Mouse (Mus musculus) hindbrain, embryonic 13.5 days (tissue): ENCODE measurements around the gene Cisd1. TPM values are rescaled to one million over a fixed set of nuclear protein-coding genes. Genes with fewer than 3 reads are reported as not detected.

Experiments
- ATAC-seq: fragments of 200-750 bp; cut with Nextera tagmentation; 2 replicates; pipeline ENCODE4 v1.8.0; 2017; ENCODE audit warnings: moderate TSS enrichment; ENCODE audit not compliant: low FRiP score
- H3K27ac ChIP-seq: fragments of 300-500 bp; sonication (generic); 2 replicates; pipeline ENCODE4 v1.5.1; 2015; ENCODE audit warnings: inconsistent platforms, mild to moderate bottlenecking, moderate library complexity
- H3K27me3 ChIP-seq: fragments of 300-500 bp; sonication (generic); 2 replicates; pipeline ENCODE4 v1.6.1; 2015; ENCODE audit warnings: mild to moderate bottlenecking, inconsistent platforms
- H3K36me3 ChIP-seq: fragments of 300-500 bp; sonication (generic); 2 replicates; pipeline ENCODE4 v1.6.1; 2015; ENCODE audit warnings: mild to moderate bottlenecking, inconsistent platforms
- H3K4me1 ChIP-seq: fragments of 300-500 bp; sonication (generic); replicated peaks from 2 replicates; pipeline ENCODE4 v1.6.1; 2015; ENCODE audit warnings: inconsistent platforms
- H3K4me2 ChIP-seq: fragments of 300-500 bp; sonication (generic); 2 replicates; pipeline ENCODE4 v1.6.1; 2015; ENCODE audit warnings: inconsistent platforms, mild to moderate bottlenecking, moderate library complexity
- H3K4me3 ChIP-seq: fragments of 300-500 bp; sonication (generic); 2 replicates; pipeline ENCODE4 v1.5.1; 2015; ENCODE audit warnings: mild to moderate bottlenecking, inconsistent platforms
- H3K9ac ChIP-seq: fragments of 300-500 bp; sonication (generic); 2 replicates; pipeline ENCODE4 v1.6.1; 2015; ENCODE audit warnings: mild to moderate bottlenecking, inconsistent platforms
- H3K9me3 ChIP-seq: fragments of 300-500 bp; sonication (generic); 2 replicates; pipeline ENCODE4 v1.6.1; 2016; ENCODE audit warnings: inconsistent platforms
- WGBS: fragments of 180-500 bp; shearing (Covaris S2); methylation state at CpG from one replicate; pipeline ENCODE4 v1.1.7; 2015; 5-methylcytosine and 5-hydroxymethylcytosine counted together
- polyA plus RNA-seq: library from polyadenylated mRNA; unstranded; fragments of >200 nt; fragmentation: Nextera tagmentation; extraction: Ambion mirVana; gene quantifications from 2 replicates; pipeline ENCODE4 v1.2.1, GENCODE M21; 2015

The Cisd1 gene
- polyA plus RNA-seq, 1 experiment from 2014 or later = 266 TPM

DNA sequence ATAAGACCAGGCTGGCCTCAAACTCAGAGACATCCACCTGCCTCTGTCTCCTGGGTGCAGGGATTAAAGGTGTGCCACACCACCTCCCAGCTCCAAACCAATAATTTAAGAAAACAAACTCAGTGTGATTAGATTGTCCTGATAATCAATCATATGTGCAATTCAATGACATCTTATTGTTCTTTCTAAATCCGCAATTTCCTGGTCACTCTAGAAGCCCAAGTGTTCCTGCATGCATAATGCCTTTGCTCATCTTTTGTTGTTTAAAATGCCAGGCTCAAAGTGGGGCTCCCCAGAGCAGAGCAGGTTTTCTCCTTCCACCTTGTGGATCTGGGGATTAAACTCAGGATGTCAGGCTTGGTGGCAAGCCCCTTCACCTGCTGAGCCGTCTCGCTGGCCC, 34.5 kb downstream of the Cisd1 start:
- H3K27me3 ChIP-seq = no peaks in the 10 kb centered on the region
- H3K9ac ChIP-seq = no peak overlapping the region
- no peak overlapping the region for H3K27ac ChIP-seq
- no peak overlapping the region for H3K4me2 ChIP-seq
- ATAC-seq = no peak
- WGBS = 44% methylated on average over 3 of the region's 3 CpGs
- no peaks in the 10 kb centered on the region for H3K9me3 ChIP-seq
- H3K36me3 ChIP-seq = no peaks in the 10 kb centered on the region
- no peak overlapping the region for H3K4me3 ChIP-seq
- H3K4me1 ChIP-seq = 0 out of 2 replicates have a peak, but pooled peaks cover 3% of the 10 kb centered on the region

DNA sequence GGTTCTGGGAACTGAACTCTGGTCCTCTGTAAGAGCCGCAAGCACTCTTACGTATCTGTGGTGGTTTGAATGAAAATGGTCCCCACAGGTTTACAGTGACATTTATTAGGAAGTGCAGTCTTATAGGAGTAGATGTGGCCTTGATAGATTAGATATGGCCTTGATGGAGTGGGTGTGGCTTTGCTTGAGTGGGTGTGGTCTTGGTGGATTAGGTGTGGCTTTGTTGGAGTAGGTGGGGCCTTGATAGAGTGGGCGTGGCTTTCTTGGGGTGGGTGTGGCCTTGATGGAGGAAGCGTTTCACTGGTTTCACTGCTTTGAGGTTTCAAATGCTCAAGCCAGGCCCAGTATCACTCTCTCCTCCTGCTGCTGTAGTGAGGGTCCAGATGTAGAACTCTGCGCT, 36.6 kb downstream of the Cisd1 start:
- no peaks in the 10 kb centered on the region for H3K36me3 ChIP-seq
- H3K9me3 ChIP-seq = no peaks in the 10 kb centered on the region
- H3K4me2 ChIP-seq = no peak overlapping the region
- no peaks in the 10 kb centered on the region for H3K27me3 ChIP-seq
- no peak overlapping the region for H3K27ac ChIP-seq
- no peak for ATAC-seq
- no peak overlapping the region for H3K9ac ChIP-seq
- 0 out of 2 replicates have a peak, but pooled peaks cover 3% of the 10 kb centered on the region for H3K4me1 ChIP-seq
- no peak overlapping the region for H3K4me3 ChIP-seq
- WGBS = 93% methylated on average over 5 of the region's 5 CpGs

DNA sequence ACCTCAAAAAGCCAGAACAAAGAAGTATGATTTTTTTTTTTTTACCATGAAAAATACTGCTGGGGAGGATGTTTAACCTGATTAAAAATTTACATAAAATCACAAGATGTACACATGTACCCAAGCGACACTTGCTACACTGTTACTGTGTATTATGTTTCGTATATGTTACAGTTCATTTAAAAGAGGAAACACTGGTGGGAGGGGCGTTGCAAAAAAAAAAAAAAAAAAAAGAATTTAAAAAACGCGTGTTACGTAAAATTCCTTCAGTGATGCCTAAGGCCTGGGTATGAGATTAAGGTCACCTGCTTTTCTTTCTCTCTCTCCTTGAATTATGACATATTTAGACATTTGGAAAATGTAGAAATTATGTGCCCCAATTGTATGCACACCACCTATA, 38.0 kb downstream of the Cisd1 start:
- Histone ChIP-seq H3K4me3 (no peak overlapping the region), H3K27ac (no peak overlapping the region), H3K9ac (no peak overlapping the region), H3K4me1 (0 out of 2 replicates have a peak, but pooled peaks cover 3% of the 10 kb centered on the region), H3K27me3 (no peaks in the 10 kb centered on the region), H3K9me3 (no peaks in the 10 kb centered on the region), H3K36me3 (no peaks in the 10 kb centered on the region), H3K4me2 (peak overlapping the region; percentile 39)
- ATAC-seq = no peak
- WGBS = 79% methylated on average over 6 of the region's 6 CpGs

DNA sequence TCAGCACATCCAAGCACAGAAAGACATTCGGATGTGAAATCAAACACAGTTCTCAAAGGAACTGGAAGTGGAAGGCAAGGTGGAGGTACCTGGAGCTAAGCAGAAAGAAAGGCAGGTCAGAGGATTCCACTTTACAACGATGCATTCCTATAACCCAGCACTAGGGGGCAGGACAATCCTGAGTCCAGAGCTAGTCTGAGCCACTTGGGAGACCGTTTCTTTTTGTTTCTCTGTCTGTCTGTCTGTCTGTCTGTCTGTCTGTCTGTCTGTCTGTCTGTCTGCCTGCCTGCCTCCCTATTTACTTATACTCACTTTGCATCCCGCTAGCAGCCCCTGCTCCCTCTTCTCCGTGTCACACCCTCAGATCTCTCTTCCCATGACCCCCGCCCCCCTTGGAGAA, 38.6 kb downstream of the Cisd1 start:
- Histone ChIP-seq H3K27ac (no peak overlapping the region), H3K9me3 (no peaks in the 10 kb centered on the region), H3K4me3 (no peak overlapping the region), H3K27me3 (no peaks in the 10 kb centered on the region), H3K4me2 (peak overlapping the region; percentile 39), H3K36me3 (no peaks in the 10 kb centered on the region), H3K9ac (no peak overlapping the region), H3K4me1 (0 out of 2 replicates have a peak, but pooled peaks cover 3% of the 10 kb centered on the region)
- ATAC-seq = no peak
- WGBS = 27% methylated on average over 6 of the region's 6 CpGs

DNA sequence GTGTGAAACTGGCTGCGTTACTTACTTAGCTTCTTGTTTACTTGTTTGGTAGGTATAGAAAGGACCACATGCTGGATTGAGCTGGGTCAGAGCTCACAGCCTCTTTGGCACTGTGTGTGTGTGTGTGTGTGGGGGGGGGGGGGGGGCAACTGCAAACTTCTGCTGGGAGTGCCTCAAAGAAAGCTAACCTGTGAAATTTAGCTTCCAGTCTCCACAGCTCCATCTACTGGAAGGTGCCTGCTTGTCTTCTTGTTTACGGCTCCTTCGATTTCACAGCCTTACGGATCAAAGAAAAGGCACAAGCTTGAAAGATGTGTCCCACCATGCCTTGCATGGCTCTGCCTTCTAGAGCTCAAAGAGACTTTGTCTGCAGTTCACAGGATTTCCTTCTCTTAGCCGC, 42.3 kb downstream of the Cisd1 start:
- H3K36me3 ChIP-seq = no peaks in the 10 kb centered on the region
- no peak overlapping the region for H3K9ac ChIP-seq
- ATAC-seq = no peak
- no peaks in the 10 kb centered on the region for H3K9me3 ChIP-seq
- 31% methylated on average over 5 of the region's 5 CpGs for WGBS
- no peak overlapping the region for H3K4me2 ChIP-seq
- no peak overlapping the region for H3K4me3 ChIP-seq
- 0 out of 2 replicates have a peak, but pooled peaks cover 3% of the 10 kb centered on the region for H3K4me1 ChIP-seq
- H3K27ac ChIP-seq = no peak overlapping the region
- 0 out of 2 replicates have a peak, but pooled peaks cover 4% of the 10 kb centered on the region for H3K27me3 ChIP-seq

DNA sequence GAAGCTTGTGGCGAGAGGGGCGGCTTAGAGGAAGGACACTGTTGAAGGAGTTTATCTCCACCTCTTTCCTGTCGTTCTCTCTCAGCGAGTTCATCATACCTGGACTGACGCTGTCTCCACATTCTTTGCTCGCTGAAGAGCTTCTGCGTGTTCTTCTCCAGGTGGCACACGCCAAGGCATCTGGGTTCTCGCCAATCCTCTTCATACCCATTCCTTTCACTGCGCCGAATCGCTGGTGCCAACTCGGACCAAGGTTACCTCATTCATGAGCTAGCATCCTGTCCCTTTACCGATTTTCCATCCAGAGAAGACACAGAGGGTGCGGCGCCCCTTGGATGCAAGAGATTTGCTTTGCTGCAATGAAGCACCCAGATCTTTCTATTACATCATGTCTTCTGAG, 44.6 kb downstream of the Cisd1 start:
- WGBS = 82% methylated on average over 16 of the region's 16 CpGs
- H3K4me3 ChIP-seq = no peak overlapping the region
- H3K27me3 ChIP-seq = 0 out of 2 replicates have a peak, but pooled peaks cover 4% of the 10 kb centered on the region
- H3K36me3 ChIP-seq = no peaks in the 10 kb centered on the region
- H3K4me2 ChIP-seq = no peak overlapping the region
- H3K4me1 ChIP-seq = no peaks in the 10 kb centered on the region
- no peak overlapping the region for H3K9ac ChIP-seq
- no peak overlapping the region for H3K27ac ChIP-seq
- ATAC-seq = no peak
- H3K9me3 ChIP-seq = no peaks in the 10 kb centered on the region

DNA sequence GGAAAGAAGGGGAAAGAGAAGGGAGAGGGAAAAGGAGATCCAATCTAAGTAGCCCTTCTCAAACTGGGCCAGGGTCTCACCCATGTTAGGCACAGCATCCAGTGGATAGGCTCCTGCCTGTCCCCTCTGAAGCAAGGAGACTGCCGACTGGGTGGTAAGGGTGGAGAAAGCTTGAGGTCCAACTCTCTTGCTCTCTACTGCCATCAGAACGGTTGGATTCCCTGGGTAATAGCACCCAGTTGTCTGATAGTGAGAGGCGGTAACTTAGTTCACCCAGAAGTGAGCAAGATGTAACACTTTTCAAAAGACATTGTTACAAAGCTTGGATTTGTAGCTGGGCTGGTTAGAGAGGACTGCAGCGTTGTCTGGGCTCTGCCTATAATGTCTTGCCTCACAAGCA, 51.5 kb downstream of the Cisd1 start:
- no peak for ATAC-seq
- no peak overlapping the region for H3K4me2 ChIP-seq
- no peak overlapping the region for H3K27ac ChIP-seq
- H3K9ac ChIP-seq = no peak overlapping the region
- H3K4me3 ChIP-seq = no peak overlapping the region
- 60% methylated on average over 4 of the region's 4 CpGs for WGBS
- H3K36me3 ChIP-seq = no peaks in the 10 kb centered on the region
- no peaks in the 10 kb centered on the region for H3K9me3 ChIP-seq
- H3K4me1 ChIP-seq = 0 out of 2 replicates have a peak, but pooled peaks cover 3% of the 10 kb centered on the region
- H3K27me3 ChIP-seq = no peaks in the 10 kb centered on the region

DNA sequence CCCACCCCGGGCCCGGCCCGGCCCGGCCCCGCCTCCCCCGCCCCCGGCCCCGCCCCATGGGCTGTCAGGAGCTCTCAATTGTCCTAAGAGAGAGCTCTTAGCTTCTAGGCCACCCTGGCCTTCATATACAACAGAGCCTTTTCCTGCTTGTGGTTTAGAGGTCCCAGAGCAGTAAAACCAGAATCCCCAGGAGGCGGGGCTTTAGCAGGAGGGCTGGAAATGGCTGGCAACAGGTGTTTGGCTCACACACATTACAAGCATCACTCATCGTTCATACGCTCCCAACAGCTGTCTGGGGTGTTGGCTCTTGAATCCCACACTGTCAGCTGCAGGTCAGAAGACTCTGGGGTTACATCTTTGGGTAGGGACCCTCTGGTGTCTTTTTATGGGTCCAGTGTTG, 52.5 kb downstream of the Cisd1 start:
- Histone ChIP-seq H3K4me2 (0 out of 2 replicates have a peak overlapping the region, but pooled peaks have one; percentile 1), H3K36me3 (no peaks in the 10 kb centered on the region)
- 0 out of 2 replicates have a peak, but pooled peaks have one; percentile 34 for ATAC-seq

DNA sequence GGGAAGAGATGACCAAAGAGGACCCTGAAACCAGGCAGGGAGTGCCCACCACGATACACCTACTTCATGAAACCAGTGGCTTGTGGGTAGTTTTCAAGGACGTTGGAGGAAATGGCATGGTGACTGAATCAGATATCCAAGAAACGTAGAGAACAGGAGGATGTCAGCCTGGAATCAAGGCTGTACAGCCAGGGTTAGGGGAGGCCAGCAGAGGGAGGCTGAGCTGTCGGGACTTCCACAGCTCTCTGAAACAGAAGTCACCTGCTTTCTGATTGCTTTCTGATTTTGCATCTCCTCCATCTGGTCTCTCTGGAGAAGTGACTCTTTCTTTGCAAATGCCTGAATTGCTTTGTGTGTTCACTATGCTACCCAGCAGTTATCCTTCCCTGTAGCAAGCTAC, 53.0 kb downstream of the Cisd1 start:
- no peaks in the 10 kb centered on the region for H3K36me3 ChIP-seq
- no peak overlapping the region for H3K27ac ChIP-seq
- ATAC-seq = no peak
- H3K9me3 ChIP-seq = no peaks in the 10 kb centered on the region
- 0 out of 2 replicates have a peak, but pooled peaks cover 3% of the 10 kb centered on the region for H3K4me1 ChIP-seq
- 0 out of 2 replicates have a peak overlapping the region, but pooled peaks have one; percentile 1 for H3K4me2 ChIP-seq
- whole genome bisulfite sequencing = 23% methylated on average over 4 of the region's 4 CpGs
- no peaks in the 10 kb centered on the region for H3K27me3 ChIP-seq
- H3K9ac ChIP-seq = no peak overlapping the region
- H3K4me3 ChIP-seq = no peak overlapping the region

More for the DNA sequence above, 52.5 kb downstream of the Cisd1 start:
- 10% methylated on average over 10 of the region's 11 CpGs for WGBS
- Histone ChIP-seq H3K9me3 (no peaks in the 10 kb centered on the region), H3K4me3 (no peak overlapping the region), H3K9ac (no peak overlapping the region), H3K4me1 (0 out of 2 replicates have a peak, but pooled peaks cover 3% of the 10 kb centered on the region), H3K27ac (no peak overlapping the region), H3K27me3 (no peaks in the 10 kb centered on the region)

DNA sequence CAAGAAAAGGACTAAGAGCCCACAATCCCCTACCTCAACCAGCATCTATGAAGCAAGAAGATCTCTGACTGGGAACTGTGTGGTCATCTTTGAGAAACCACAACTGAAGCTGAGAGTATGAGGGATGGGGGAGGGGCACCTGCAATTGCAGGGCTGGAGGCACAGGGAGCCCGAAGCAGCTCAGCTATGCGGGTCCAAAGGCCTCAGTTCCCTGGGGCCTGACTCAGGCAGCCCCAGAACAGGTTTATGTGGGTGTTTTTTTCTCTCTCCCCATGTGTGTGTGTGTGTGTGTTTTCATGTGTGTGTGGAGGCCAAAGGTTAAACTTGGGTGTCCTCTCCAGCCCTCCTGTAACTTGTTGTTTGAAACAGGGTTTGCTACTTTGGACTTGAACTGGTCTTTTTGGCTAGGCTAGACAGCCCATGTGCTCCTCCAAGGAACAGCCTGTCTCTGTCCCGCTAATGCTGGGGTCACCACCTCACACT, 53.5 kb downstream of the Cisd1 start:
- Histone ChIP-seq H3K9ac (no peak overlapping the region), H3K27ac (no peak overlapping the region), H3K4me3 (no peak overlapping the region), H3K36me3 (no peaks in the 10 kb centered on the region), H3K27me3 (no peaks in the 10 kb centered on the region), H3K4me2 (no peak overlapping the region), H3K4me1 (0 out of 2 replicates have a peak, but pooled peaks cover 3% of the 10 kb centered on the region), H3K9me3 (no peaks in the 10 kb centered on the region)
- 17% methylated on average over 3 of the region's 3 CpGs for WGBS
- ATAC-seq = no peak; the same call in 1 of the 2 replicates

DNA sequence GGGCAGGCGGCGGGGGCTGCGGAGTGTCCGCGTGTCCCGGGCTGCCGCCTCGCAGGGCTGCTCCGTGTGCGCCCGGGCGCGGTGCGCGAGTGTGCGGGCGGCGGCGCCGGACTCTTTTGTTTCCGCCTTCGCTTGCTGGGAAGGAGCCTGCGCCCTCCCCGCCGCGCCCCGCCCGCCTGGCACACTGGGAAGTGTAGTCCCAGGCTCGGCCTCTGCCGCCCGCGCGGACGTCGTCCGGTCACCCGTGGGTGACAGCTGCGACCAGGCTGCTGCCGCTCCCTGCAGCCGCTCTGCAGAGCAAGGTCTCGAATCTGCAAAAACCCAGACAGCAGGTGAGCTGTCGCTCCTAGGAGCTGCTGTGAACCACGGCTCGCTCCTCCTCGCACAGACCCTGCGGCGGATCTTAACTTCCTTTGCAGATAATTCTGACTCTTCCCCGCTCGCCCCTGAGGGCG, 59.6 kb downstream of the Cisd1 start, which contains the start of gene Ube2d1:
Gene Ube2d1 (minus strand): TSS at position 137 of the 455 bp plus-strand sequence.
- Histone ChIP-seq H3K4me1 (peaks cover 37% of the 10 kb centered on the region), H3K27ac (peak within 1 kb of the TSS; percentile 93), H3K9ac (peak within 1 kb of the TSS; percentile 99), H3K36me3 (no peaks in the 10 kb centered on the region), H3K4me3 (peak within 1 kb of the TSS; percentile 96), H3K9me3 (no peaks in the 10 kb centered on the region), H3K4me2 (peak within 1 kb of the TSS; percentile 63), H3K27me3 (0 out of 2 replicates have a peak, but pooled peaks cover 4% of the 10 kb centered on the region)
- WGBS = under 1% methylated on average over 39 of the region's 50 CpGs
- peak; percentile 96 for ATAC-seq

DNA sequence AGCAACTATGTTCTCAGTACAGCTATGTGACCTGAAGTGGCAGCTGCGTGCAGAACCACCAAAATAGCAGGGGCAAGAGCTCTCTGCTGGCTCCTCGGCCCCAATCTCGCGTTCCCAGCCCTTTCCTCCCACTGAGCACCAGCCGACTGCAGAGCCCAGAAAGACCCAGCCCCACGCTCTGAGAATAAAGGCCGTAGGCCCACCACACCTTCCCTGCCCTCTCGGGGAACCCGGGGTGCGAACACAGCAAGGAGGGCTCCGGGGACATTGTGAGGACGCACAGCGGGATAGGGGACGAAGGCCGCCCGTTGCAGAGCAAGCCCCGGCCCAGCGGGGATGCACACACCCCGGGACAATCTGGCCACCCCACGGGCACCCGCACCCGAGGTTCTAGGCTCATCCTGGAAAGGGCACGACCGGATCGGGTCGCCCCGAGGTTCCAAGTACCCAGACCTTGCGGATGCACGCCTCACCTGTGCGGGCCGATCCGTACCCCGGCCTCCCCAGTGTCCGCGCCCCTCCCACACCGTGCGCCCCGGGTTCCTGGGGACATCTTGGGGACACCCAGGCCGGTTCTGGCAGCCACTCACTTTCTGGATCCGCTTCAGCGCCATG, 60.1 kb downstream of the Cisd1 start:
- H3K36me3 ChIP-seq = no peaks in the 10 kb centered on the region
- no peaks in the 10 kb centered on the region for H3K9me3 ChIP-seq
- peak overlapping the region; percentile 96 for H3K4me3 ChIP-seq
- H3K27ac ChIP-seq = peak overlapping the region; percentile 93
- peak overlapping the region; percentile 63 for H3K4me2 ChIP-seq
- peak; percentile 90 for ATAC-seq
- 0% methylated on average over 35 of the region's 41 CpGs for WGBS
- H3K4me1 ChIP-seq = peaks cover 43% of the 10 kb centered on the region
- H3K9ac ChIP-seq = peak overlapping the region; percentile 99
- H3K27me3 ChIP-seq = 0 out of 2 replicates have a peak, but pooled peaks cover 4% of the 10 kb centered on the region
